Mouse (Mus musculus) bone marrow, adult 2 months (tissue): ENCODE results near the gene Ganc.

Experiments used
- CTCF ChIP-seq: fragments of 200-500 bp; IDR thresholded peaks from 2 replicates; pipeline ENCODE4 v1.5.1; 2011; ENCODE audit warnings: low read length, control low read depth; ENCODE audit not compliant: control insufficient read depth, insufficient read depth
- POLR2A ChIP-seq: fragments of 200-500 bp; IDR thresholded peaks from 2 replicates; pipeline ENCODE4 v1.6.1; 2011; ENCODE audit warnings: low read depth, mild to moderate bottlenecking, control low read depth, low read length, borderline replicate concordance; ENCODE audit not compliant: control insufficient read depth

- TF ChIP-seq POLR2A (no peak), CTCF (no peak)
These were observed 47.0 kb downstream of the Ganc start for GRCm38 (mm10) chr2:120450724-120451123.
